Comparison of ENCODE assay signal across 11 mouse cellular contexts in the genomic region with DNA sequence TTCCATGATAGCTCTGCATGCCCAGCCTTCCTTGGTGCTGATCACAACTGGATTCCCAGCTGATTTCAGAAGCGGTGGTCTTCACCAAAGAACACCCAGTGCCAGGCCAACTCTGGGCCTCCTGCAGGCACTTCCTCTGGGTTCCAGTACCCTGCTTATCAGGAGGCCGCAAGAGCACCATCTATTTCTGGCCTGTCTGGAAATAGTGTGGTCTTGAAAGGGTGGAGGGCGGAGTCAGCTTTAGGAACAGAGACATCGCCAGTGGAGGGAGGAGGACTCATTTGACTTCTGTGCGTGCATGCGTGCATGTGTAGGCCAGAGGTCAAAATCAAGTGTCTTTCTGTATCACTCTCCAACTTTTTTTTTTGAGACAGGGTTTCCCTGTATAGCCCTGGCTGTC. TPM values are rescaled to one million over a fixed set of nuclear protein-coding genes. Genes with fewer than 3 reads are reported as not detected.
A peak's percentile ranks its signal among the peaks of the same experiment; 100 is the strongest.
DNase-seq lines count a peak whose midpoint lies in the region; ATAC-seq lines count a peak whose summit lies in the region.
"Had no signal": no experiment of that assay in that cellular context is flagged by ENCODE, and none has a peak within 500 bp of the region (broad histone marks: within the 10 kb centered on the region; RNA-seq: fewer than 3 reads in every experiment).

No protein-coding gene starts in this region.

- no peak overlapping the region for H3K4me2 ChIP-seq in heart, embryonic 13.5 days
- no peak overlapping the region for H3K4me2 ChIP-seq in liver, embryonic 15.5 days
- H3K4me2 ChIP-seq: hindbrain, embryonic 13.5 days had no signal

- peak overlapping the region; percentile 79 for H3K27ac ChIP-seq in heart, embryonic 13.5 days (replicated peaks)
- H3K27ac ChIP-seq in liver, embryonic 15.5 days (replicated peaks): 0 out of 2 replicates have a peak overlapping the region, but pooled peaks have one; percentile 45
- H3K27ac ChIP-seq: hindbrain, embryonic 13.5 days; kidney, postnatal 0 days had no signal

- peaks cover 42% of the 10 kb centered on the region for H3K4me1 ChIP-seq in heart, embryonic 13.5 days
- peaks cover 29% of the 10 kb centered on the region for H3K4me1 ChIP-seq in liver, embryonic 15.5 days (replicated peaks)
- H3K4me1 ChIP-seq: hindbrain, embryonic 13.5 days had no signal

- 0 out of 2 replicates have a peak, but pooled peaks have one; percentile 18 for ATAC-seq in heart, embryonic 13.5 days (ENCODE audit: extremely low read depth, insufficient number of reproducible peaks, low FRiP score, low TSS enrichment)
- peak; percentile 51 for ATAC-seq in liver, embryonic 15.5 days (ENCODE audit: insufficient read depth)

- H3K36me3 ChIP-seq in heart, embryonic 13.5 days: no peaks in the 10 kb centered on the region
- H3K36me3 ChIP-seq in liver, embryonic 15.5 days (replicated peaks): no peaks in the 10 kb centered on the region
- H3K36me3 ChIP-seq: hindbrain, embryonic 13.5 days had no signal

- DNase-seq in B cell, adult 2 months: peak; percentile 39 to 42
- peak; percentile 90 for DNase-seq in MEL-GATA-1-ER (ENCODE audit: extremely low read depth, low read depth)
- DNase-seq in thymus, postnatal 4 days: no peak
- no peak for DNase-seq in kidney, adult 18-20 months
- no peak for DNase-seq in left cerebral cortex, adult 18-20 months (ENCODE audit: low spot score in 2 of 2)
- DNase-seq: cerebellum, postnatal 10 days; right cerebral cortex, postnatal 14 days had no signal

- 21% methylated on average over 6 of the region's 6 CpGs for WGBS in heart, embryonic 13.5 days
- WGBS in liver, embryonic 15.5 days (ENCODE audit: insufficient replicate concordance): 11% methylated on average over 6 of the region's 6 CpGs

- no peak overlapping the region for H3K9ac ChIP-seq in heart, embryonic 13.5 days
- no peak overlapping the region for H3K9ac ChIP-seq in liver, embryonic 15.5 days
- H3K9ac ChIP-seq: hindbrain, embryonic 13.5 days had no signal

- H3K9me3 ChIP-seq in heart, embryonic 13.5 days: no peaks in the 10 kb centered on the region
- H3K9me3 ChIP-seq in liver, embryonic 15.5 days (replicated peaks): no peaks in the 10 kb centered on the region
- H3K9me3 ChIP-seq: hindbrain, embryonic 13.5 days had no signal

- H3K4me3 ChIP-seq in heart, embryonic 13.5 days: no peak overlapping the region
- no peak overlapping the region for H3K4me3 ChIP-seq in liver, embryonic 15.5 days (replicated peaks)
- H3K4me3 ChIP-seq: hindbrain, embryonic 13.5 days had no signal

- no peaks in the 10 kb centered on the region for H3K27me3 ChIP-seq in heart, embryonic 13.5 days (replicated peaks)
- no peaks in the 10 kb centered on the region for H3K27me3 ChIP-seq in liver, embryonic 15.5 days
- H3K27me3 ChIP-seq: hindbrain, embryonic 13.5 days had no signal

RNA-seq across cellular contexts. Expression of a gene that starts 45.7 kb away (rescaled TPM):
- polyA plus RNA-seq in heart, embryonic 13.5 days (2015; fragmentation: Nextera tagmentation; extraction: Ambion mirVana): 6.0 and 7.2 TPM in 2 replicates
- polyA plus RNA-seq in liver, embryonic 15.5 days (2015; fragmentation: Nextera tagmentation; extraction: Ambion mirVana): 7.4 and 8.2 TPM in 2 replicates
- 1 to 10 TPM; 2.6 to 2.7 TPM for total RNA-seq in left cerebral cortex, adult 18-20 months (2021)

Comparison
In these comparisons a context has a peak if more than half of its experiments do, and no peak if none do; other contexts are left out.
1. DNase-seq: peak in B cell, adult 2 months (2 of 2) and MEL-GATA-1-ER (single experiment); none in thymus, postnatal 4 days (single experiment), kidney, adult 18-20 months (single experiment) and left cerebral cortex, adult 18-20 months (0 of 2).